Mouse (Mus musculus) neural tube, embryonic 12.5 days (tissue): ENCODE measurements around the gene Gm45808. TPM values are rescaled to one million over a fixed set of nuclear protein-coding genes. Genes with fewer than 3 reads are reported as not detected.
"Not testable (repeated sequence)": the region's sequence is repeated elsewhere in the genome, so short reads cannot be mapped to it uniquely, and the experiment has no call there.

Experiments
- ATAC-seq: fragments of 200-750 bp; cut with Nextera tagmentation; 2 replicates; pipeline ENCODE4 v1.8.0; 2017; ENCODE audit warnings: low read depth, mild to moderate bottlenecking, moderate TSS enrichment, moderate library complexity; ENCODE audit not compliant: low FRiP score
- H3K27ac ChIP-seq: fragments of 300-500 bp; sonication (generic); 2 replicates; pipeline ENCODE4 v1.5.1; 2016
- H3K27me3 ChIP-seq: fragments of 300-500 bp; sonication (generic); replicated peaks from 2 replicates; pipeline ENCODE4 v1.6.1; 2016; ENCODE audit warnings: mild to moderate bottlenecking
- H3K36me3 ChIP-seq: fragments of 300-500 bp; sonication (generic); 2 replicates; pipeline ENCODE4 v1.6.1; 2016; ENCODE audit warnings: mild to moderate bottlenecking
- H3K4me1 ChIP-seq: fragments of 300-500 bp; sonication (generic); 2 replicates; pipeline ENCODE4 v1.6.1; 2016
- H3K4me2 ChIP-seq: fragments of 300-500 bp; sonication (generic); replicated peaks from 2 replicates; pipeline ENCODE4 v1.6.1; 2016; ENCODE audit warnings: mild to moderate bottlenecking
- H3K4me3 ChIP-seq: fragments of 300-500 bp; sonication (generic); 2 replicates; pipeline ENCODE4 v1.5.1; 2016
- H3K9ac ChIP-seq: fragments of 300-500 bp; sonication (generic); 2 replicates; pipeline ENCODE4 v1.6.1; 2016; ENCODE audit warnings: mild to moderate bottlenecking
- H3K9me3 ChIP-seq: fragments of 300-500 bp; sonication (generic); 2 replicates; pipeline ENCODE4 v1.6.1; 2016; ENCODE audit warnings: mild to moderate bottlenecking
- whole genome bisulfite sequencing: fragments of 180-500 bp; shearing (Covaris S2); methylation state at CpG from one replicate; pipeline ENCODE4 v1.1.7; 2016; 5-methylcytosine and 5-hydroxymethylcytosine counted together
- polyA plus RNA-seq: library from polyadenylated mRNA; unstranded; fragments of >200 nt; fragmentation: Nextera tagmentation; extraction: Ambion mirVana; gene quantifications from 2 replicates; pipeline ENCODE4 v1.2.1, GENCODE M21; 2016

Gene Gm45808
- polyA plus RNA-seq, 1 experiment from 2014 or later: not detected

DNA sequence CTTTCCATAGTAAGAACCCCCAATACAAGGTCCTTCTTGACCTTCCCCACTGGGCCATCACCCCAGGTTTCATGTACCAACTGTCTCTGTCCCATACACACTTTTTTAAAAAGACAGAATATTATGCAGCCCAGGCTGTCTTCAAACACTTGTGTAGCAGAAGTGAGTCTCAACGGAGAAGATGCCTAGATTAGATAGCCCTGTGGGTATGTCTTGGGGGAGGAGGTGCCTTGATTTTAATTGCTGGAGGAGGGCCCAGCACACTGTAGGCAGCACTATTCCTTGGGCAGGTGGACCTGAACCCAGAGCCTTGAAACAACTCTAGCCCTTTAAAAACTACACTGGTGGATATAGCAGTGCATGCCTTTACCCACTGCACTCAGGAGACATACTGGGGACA, 4.4 kb downstream of the Gm45808 start:
- no peaks in the 10 kb centered on the region; the same call in 1 of the 2 replicates for H3K36me3 ChIP-seq
- H3K4me2 ChIP-seq: no peak overlapping the region
- WGBS: 71% methylated on average over 1 of the region's 1 CpGs
- ATAC-seq: no peak
- no peak overlapping the region for H3K4me3 ChIP-seq
- no peak overlapping the region for H3K27ac ChIP-seq
- H3K27me3 ChIP-seq: no peaks in the 10 kb centered on the region
- no peak overlapping the region for H3K9ac ChIP-seq
- H3K4me1 ChIP-seq: no peaks in the 10 kb centered on the region
- H3K9me3 ChIP-seq: no peaks in the 10 kb centered on the region

DNA sequence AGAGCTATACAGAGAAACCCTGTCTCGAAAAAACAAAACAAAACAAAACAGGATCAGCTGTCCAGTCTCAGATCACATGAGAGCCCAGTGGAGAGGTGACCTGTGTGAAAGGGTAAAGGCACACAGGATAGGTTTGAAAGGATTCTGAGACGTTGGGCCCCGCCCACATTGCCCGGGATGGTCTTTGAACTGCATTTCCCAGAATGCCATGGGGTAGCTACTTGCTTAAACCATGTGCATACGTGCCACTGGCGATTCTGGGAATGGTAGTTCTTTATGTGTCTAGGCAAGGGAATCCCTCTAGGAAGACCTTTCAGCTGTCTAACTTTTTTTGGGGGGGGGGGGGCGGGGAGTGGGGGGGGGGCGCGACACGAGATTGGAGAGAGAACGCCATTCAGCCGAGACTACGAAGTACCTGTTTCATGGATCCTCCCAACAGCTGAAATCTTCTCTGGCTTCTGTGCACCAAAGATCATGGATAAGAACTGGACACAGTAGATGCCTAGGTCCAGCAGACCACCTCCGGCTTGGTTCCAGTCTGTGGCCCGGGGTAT, 5.2 kb downstream of the Gm45808 start, which contains the start of gene Tulp2:
Gene Tulp2 (plus strand): TSS at position 504 of the 554 bp plus-strand sequence.
- no peaks in the 10 kb centered on the region for H3K9me3 ChIP-seq
- no peak within 1 kb of the TSS for H3K9ac ChIP-seq
- WGBS: 49% methylated on average over 15 of the region's 15 CpGs
- peak; percentile 82; the same call in 1 of the 2 replicates for ATAC-seq
- no peak within 1 kb of the TSS for H3K4me2 ChIP-seq
- no peaks in the 10 kb centered on the region for H3K27me3 ChIP-seq
- no peaks in the 10 kb centered on the region; the same call in 1 of the 2 replicates for H3K36me3 ChIP-seq
- H3K4me1 ChIP-seq: no peaks in the 10 kb centered on the region
- no peak within 1 kb of the TSS for H3K27ac ChIP-seq
- H3K4me3 ChIP-seq: no peak within 1 kb of the TSS

DNA sequence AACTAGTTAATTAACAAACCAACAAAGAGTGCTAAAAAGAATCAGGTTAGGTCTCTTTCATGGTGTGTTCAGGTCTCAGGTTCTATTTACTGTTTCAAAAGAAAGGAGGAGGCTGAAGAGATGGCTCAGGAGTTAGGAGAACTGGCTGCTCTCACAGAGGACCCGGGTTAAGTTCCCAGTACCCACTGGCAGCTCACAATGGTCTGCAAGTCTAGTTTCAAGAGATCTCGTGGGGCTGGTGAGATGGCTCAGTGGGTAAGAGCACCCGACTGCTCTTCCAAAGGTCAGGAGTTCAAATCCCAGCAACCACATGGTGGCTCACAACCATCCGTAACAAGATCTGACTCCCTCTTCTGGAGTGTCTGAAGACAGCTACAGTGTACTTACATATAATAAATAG, 6.3 kb downstream of the Gm45808 start:
- 75% methylated on average over 4 of the region's 4 CpGs for WGBS
- H3K4me2 ChIP-seq, H3K4me1 ChIP-seq, H3K9me3 ChIP-seq, H3K27ac ChIP-seq, H3K27me3 ChIP-seq, H3K9ac ChIP-seq, H3K36me3 ChIP-seq, H3K4me3 ChIP-seq, ATAC-seq: not testable (repeated sequence)

DNA sequence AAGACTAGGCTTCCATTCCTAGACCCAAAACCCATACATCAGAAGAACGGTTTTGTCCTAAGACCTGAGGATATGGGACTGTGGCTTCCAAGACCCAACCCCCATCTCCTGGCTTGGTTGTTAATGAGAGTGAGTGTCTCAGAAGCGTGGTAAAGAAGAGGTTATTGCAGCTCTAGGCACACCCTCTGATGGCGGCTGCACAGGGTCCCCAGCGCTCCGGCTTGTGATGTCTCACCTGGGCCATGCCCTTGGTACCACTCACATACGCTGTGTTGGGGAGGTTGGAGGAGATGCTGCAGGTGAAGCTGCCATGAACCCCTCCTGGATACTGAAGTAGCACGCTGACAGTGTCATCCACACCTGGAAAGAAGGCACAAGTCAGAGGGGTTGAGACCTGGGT, 7.8 kb downstream of the Gm45808 start:
- Histone ChIP-seq H3K9me3 (no peaks in the 10 kb centered on the region), H3K36me3 (no peaks in the 10 kb centered on the region; the same call in 1 of the 2 replicates), H3K4me2 (no peak overlapping the region), H3K4me1 (no peaks in the 10 kb centered on the region), H3K27me3 (no peaks in the 10 kb centered on the region), H3K27ac (no peak overlapping the region), H3K9ac (no peak overlapping the region), H3K4me3 (no peak overlapping the region)
- 91% methylated on average over 7 of the region's 7 CpGs for WGBS
- no peak for ATAC-seq

DNA sequence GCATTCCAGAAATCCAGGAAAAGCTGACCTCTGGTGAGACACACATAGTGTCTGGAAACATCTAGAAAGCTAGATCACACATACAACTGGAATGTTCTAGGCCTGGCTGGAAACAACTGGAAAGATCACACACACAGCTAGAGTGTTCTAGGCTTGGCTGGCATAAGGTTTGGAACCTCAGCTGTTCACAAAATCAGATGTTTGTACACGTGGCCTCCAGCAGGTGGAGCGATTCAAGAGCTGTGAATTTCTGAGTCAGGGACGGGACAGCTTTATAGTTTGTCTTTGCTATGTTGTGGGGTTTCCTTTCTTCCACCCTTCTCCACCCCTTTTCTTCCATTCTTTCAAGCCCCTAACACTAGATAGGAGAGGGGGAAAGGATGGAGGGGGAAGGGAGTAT, 9.6 kb downstream of the Gm45808 start:
- Histone ChIP-seq H3K27ac (no peak overlapping the region), H3K9me3 (no peaks in the 10 kb centered on the region), H3K36me3 (no peaks in the 10 kb centered on the region; the same call in 1 of the 2 replicates), H3K9ac (no peak overlapping the region), H3K4me2 (no peak overlapping the region), H3K27me3 (no peaks in the 10 kb centered on the region), H3K4me1 (no peaks in the 10 kb centered on the region), H3K4me3 (no peak overlapping the region)
- no peak for ATAC-seq
- 16% methylated on average over 3 of the region's 3 CpGs for WGBS

DNA sequence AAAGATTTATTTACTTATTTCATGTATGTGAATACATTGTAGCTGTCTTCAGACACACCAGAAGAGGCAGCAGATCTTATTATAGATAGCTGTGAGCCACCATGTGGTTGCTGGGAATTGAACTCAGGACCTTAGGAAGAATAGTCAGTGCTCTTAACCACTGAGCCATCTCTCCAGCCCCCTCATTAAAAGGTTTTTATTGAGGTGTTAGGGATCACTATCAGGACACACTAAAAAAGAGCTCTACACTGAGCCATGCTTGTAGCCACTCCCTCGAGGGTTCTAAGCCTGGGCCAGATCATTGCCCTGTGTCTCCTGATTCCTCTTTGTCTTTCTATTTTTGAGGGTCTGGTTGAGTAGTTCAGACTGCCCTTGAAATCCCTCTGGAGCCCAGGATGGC, 10.2 kb downstream of the Gm45808 start:
- H3K4me2 ChIP-seq: no peak overlapping the region
- no peaks in the 10 kb centered on the region for H3K27me3 ChIP-seq
- no peak overlapping the region for H3K9ac ChIP-seq
- H3K4me3 ChIP-seq: no peak overlapping the region
- no peaks in the 10 kb centered on the region for H3K4me1 ChIP-seq
- no peaks in the 10 kb centered on the region; the same call in 1 of the 2 replicates for H3K36me3 ChIP-seq
- no peak overlapping the region for H3K27ac ChIP-seq
- no peaks in the 10 kb centered on the region for H3K9me3 ChIP-seq
- 76% methylated on average over 1 of the region's 1 CpGs for WGBS
- ATAC-seq: no peak

DNA sequence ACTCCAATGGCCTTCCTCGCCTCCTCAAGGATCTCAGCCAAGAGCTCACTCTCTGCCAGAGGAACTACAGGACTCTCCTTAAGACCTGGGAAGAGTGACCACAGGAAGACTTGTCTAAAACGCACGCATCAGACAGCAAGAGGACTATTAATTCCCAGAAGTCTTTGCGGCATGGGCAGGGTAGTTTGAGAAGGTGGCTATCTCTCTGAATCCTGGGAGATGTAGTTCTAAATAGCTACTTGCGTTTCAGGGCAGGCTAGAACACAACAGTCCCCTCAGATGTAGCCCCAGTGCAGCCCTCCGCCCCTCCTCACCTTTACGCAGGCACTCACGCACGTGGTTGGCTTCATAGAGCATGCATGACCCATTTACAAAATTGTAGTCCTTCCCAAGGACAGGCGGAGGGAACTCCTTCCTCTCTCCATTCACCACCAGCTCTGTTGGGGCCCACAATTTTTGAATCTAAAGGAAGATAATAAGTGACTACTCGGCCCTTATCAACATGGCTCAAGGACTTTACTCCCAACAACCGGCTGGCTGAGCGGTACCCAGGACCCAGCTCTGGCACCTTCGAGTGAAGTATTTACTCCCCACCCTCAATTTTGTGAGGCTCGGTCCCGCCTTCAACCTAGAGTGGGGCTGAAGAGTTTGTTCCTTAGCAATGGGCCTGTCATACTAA, 11.2 kb downstream of the Gm45808 start:
- no peaks in the 10 kb centered on the region; the same call in 1 of the 2 replicates for H3K36me3 ChIP-seq
- no peaks in the 10 kb centered on the region for H3K4me1 ChIP-seq
- no peak overlapping the region for H3K4me3 ChIP-seq
- H3K4me2 ChIP-seq: peak overlapping the region; percentile 37
- H3K9me3 ChIP-seq: no peaks in the 10 kb centered on the region
- H3K27ac ChIP-seq: no peak overlapping the region
- WGBS: 75% methylated on average over 16 of the region's 16 CpGs
- H3K27me3 ChIP-seq: no peaks in the 10 kb centered on the region
- no peak for ATAC-seq
- H3K9ac ChIP-seq: no peak overlapping the region

DNA sequence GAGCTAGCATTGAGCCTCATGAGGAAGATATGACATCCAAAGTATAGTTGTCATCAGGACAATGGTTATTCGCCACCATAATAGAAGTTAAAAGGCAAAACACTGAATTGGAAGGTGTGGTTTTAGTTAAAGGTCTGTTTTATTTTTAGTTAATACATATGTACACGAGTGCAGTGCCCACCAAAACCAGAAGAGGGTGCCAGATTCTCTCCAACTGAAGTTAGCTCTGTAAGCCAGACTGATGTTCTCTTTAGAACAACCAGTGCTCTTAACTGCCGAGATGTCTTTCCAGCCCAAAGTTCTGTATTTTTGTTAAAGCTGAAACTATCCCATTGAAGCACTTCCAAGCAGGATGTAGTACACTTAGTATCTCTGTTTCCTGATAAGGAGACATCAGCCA, 15.7 kb downstream of the Gm45808 start:
- H3K9me3 ChIP-seq: no peaks in the 10 kb centered on the region
- 6% methylated on average over 3 of the region's 3 CpGs for WGBS
- ATAC-seq: no peak
- H3K27me3 ChIP-seq: no peaks in the 10 kb centered on the region
- H3K4me3 ChIP-seq: no peak overlapping the region
- peaks cover 8% of the 10 kb centered on the region for H3K4me1 ChIP-seq
- H3K27ac ChIP-seq: no peak overlapping the region
- H3K36me3 ChIP-seq: no peaks in the 10 kb centered on the region; the same call in 1 of the 2 replicates
- H3K9ac ChIP-seq: no peak overlapping the region
- no peak overlapping the region for H3K4me2 ChIP-seq

DNA sequence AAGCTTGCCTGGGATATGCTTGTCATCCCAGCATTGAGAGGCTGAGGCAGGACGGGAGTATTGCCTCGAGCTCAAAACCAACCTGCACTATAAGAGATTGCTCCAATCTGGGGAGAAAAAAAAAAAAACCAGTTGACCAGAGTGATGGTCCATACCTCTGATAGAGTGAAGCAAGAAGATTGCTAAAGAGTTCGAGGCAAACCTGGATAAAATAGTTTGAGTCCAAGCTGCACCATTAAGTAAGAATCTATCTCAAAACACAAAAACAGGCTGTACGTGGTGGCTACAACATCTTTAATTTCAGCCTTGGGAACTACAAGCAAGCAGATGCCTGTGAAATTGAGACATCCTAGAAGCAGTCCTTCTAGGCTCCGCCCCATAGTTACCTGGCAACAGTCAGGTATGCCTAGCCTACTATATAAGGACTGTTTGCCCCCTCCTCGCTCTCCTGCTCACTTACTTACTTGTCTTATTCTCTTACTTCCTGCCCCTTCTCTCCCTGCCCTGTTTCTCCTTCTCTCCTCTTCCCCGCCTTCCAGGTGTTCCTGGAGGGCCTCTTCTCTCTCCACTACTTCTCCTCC, 19.4 kb downstream of the Gm45808 start:
- Histone ChIP-seq H3K27ac (no peak overlapping the region), H3K27me3 (no peaks in the 10 kb centered on the region), H3K4me1 (peaks cover 20% of the 10 kb centered on the region), H3K9me3 (no peaks in the 10 kb centered on the region), H3K9ac (peak overlapping the region; percentile 89; the same call in 1 of the 2 replicates), H3K4me3 (peak overlapping the region; percentile 91), H3K4me2 (peak overlapping the region; percentile 77), H3K36me3 (peaks cover 33% of the 10 kb centered on the region)
- ATAC-seq: peak; percentile 41
- 40% methylated on average over 7 of the region's 7 CpGs for WGBS

DNA sequence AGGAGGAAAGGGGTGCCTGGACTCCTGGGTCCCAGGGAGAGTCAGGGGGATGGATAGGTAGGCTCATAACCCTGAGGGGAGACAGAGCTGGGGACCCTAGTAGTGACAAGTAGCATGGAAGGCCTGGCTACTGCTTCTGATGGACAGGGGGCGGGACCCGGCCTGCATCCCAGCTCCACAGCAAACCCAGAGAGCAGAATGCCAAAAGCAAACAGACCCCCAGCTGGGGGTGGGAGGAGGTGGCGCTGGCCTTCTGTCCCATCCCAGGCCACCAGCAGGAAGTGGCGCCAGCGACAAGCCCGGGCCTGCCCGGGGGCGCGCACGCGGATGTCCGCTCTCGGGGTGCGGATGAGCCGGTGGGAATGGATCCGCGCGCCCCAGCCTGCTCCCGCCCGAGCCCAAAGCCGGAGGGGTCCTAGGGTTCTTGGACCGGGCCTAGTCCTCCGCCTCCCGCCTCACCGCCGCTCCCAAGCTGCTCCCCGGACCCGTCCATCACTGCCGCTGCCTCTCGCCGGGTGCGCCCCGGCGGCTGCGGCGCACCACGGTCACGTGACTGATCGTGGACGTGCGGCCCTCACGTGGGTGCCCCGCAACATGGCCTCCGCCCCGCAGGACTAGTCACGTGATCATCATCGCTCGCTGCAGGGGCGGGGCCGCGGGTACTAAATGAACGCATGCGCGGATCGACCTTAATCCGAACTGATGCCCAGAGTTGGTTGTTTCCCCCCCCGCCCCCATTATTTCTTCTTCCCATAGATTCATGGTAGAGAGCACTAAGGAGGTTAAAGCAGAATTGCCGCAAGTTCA, 20.1 kb downstream of the Gm45808 start, which contains the start of gene Bax:
Gene Bax (minus strand): TSS at position 616 of the 807 bp plus-strand sequence.
- peak within 1 kb of the TSS; percentile 91 for H3K4me3 ChIP-seq
- H3K36me3 ChIP-seq: peaks cover 34% of the 10 kb centered on the region
- no peak within 1 kb of the TSS for H3K27ac ChIP-seq
- H3K9ac ChIP-seq: peak within 1 kb of the TSS; percentile 89
- H3K9me3 ChIP-seq: no peaks in the 10 kb centered on the region
- H3K4me2 ChIP-seq: peak within 1 kb of the TSS; percentile 77
- no peaks in the 10 kb centered on the region for H3K27me3 ChIP-seq
- ATAC-seq: peak; percentile 72
- WGBS: under 1% methylated on average over 58 of the region's 58 CpGs
- peaks cover 23% of the 10 kb centered on the region for H3K4me1 ChIP-seq

DNA sequence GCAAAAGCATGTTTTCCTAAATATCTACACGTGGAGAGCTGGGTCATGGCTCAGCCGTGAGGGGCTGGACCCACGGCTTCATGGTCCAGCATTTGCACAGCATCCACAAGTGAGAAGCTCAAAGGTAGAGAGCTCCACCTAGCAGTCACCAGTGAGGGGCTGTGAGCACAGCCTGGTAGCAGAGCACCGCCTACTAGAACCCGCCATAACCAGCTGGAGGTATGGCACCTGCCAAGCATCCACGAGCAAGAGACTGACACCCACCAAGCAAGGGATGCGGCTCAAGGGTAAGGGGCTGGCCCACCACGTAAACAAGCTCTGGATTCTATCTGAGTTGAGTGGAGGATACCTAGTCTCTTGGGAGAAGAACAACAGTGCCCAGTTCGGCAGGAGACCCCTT, 21.1 kb downstream of the Gm45808 start:
- Histone ChIP-seq H3K27ac (no peak overlapping the region), H3K4me3 (peak overlapping the region; percentile 91), H3K36me3 (peaks cover 34% of the 10 kb centered on the region), H3K9me3 (no peaks in the 10 kb centered on the region), H3K27me3 (no peaks in the 10 kb centered on the region), H3K9ac (peak overlapping the region; percentile 89), H3K4me2 (peak overlapping the region; percentile 77), H3K4me1 (peaks cover 30% of the 10 kb centered on the region)
- ATAC-seq: no peak
- WGBS: 82% methylated on average over 9 of the region's 9 CpGs

DNA sequence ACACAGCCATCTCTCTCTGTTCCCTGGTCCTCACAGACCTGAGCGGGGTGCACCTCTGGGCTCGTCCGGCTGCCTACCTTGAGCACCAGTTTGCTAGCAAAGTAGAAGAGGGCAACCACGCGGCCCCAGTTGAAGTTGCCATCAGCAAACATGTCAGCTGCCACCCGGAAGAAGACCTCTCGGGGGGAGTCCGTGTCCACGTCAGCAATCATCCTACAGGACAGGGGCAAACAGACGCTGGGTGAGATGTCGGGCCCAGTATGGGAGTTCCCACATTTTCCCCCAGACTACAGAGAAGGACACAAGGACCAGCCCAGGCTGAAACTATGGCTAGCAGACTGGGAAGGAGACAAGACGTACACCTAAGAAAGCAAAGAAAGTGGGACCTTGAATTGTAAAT, 21.5 kb downstream of the Gm45808 start:
- H3K9ac ChIP-seq: no peak overlapping the region

More for the DNA sequence above, 21.5 kb downstream of the Gm45808 start:
- Histone ChIP-seq H3K27me3 (no peaks in the 10 kb centered on the region), H3K9me3 (no peaks in the 10 kb centered on the region), H3K4me3 (0 out of 2 replicates have a peak overlapping the region, but pooled peaks have one; percentile 91), H3K4me1 (peaks cover 34% of the 10 kb centered on the region), H3K4me2 (peak overlapping the region; percentile 77), H3K36me3 (peaks cover 34% of the 10 kb centered on the region), H3K27ac (no peak overlapping the region)
- ATAC-seq: no peak
- 96% methylated on average over 12 of the region's 12 CpGs for WGBS
